In genomic region chr13:73465156-73465555, GRCm38 (mm10) we compare ENCODE assay signal across 27 mouse cellular contexts. TPM values are rescaled to one million over a fixed set of nuclear protein-coding genes. Genes with fewer than 3 reads are reported as not detected.
DNase-seq lines count a peak whose midpoint lies in the region; ATAC-seq lines count a peak whose summit lies in the region.
"Had no signal": no experiment of that assay in that cellular context is flagged by ENCODE, and none has a peak within 500 bp of the region (broad histone marks: within the 10 kb centered on the region; RNA-seq: fewer than 3 reads in every experiment).

No protein-coding gene starts in this region.

- H3K27me3 ChIP-seq in hindbrain, embryonic 13.5 days = no peaks in the 10 kb centered on the region
- no peaks in the 10 kb centered on the region for H3K27me3 ChIP-seq in hindbrain, embryonic 16.5 days (replicated peaks; ENCODE audit: control insufficient read depth, insufficient read depth, low read length)
- no peaks in the 10 kb centered on the region for H3K27me3 ChIP-seq in liver, embryonic 15.5 days
- H3K27me3 ChIP-seq in splenic B cell, adult 2 months (ENCODE audit: control insufficient read depth, insufficient read depth, low read length, poor library complexity, severe bottlenecking) = no peaks in the 10 kb centered on the region
- H3K27me3 ChIP-seq: CH12.LX; embryonic facial prominence, embryonic 13.5 days; forebrain, embryonic 13.5 days; heart, embryonic 13.5 days; hindbrain, embryonic 12.5 days; neural tube, embryonic 12.5 days had no signal

- H3K4me1 ChIP-seq in hindbrain, embryonic 13.5 days (replicated peaks) = peaks cover 32% of the 10 kb centered on the region
- peaks cover 20% of the 10 kb centered on the region for H3K4me1 ChIP-seq in hindbrain, embryonic 16.5 days (ENCODE audit: control insufficient read depth, insufficient read depth, low read depth, low read length)
- H3K4me1 ChIP-seq in liver, embryonic 15.5 days (replicated peaks) = peaks cover 47% of the 10 kb centered on the region

- H3K9ac ChIP-seq in hindbrain, embryonic 13.5 days = no peak overlapping the region
- H3K9ac ChIP-seq in hindbrain, embryonic 16.5 days (ENCODE audit: low read depth, low read length) = no peak overlapping the region
- H3K9ac ChIP-seq in liver, embryonic 15.5 days = no peak overlapping the region
- H3K9ac ChIP-seq: embryonic facial prominence, embryonic 13.5 days; forebrain, embryonic 13.5 days; heart, embryonic 13.5 days; hindbrain, embryonic 12.5 days; neural tube, embryonic 12.5 days had no signal

- ATAC-seq in hindbrain, embryonic 13.5 days (ENCODE audit: low FRiP score) = no peak
- no peak for ATAC-seq in hindbrain, embryonic 16.5 days
- no peak for ATAC-seq in liver, embryonic 15.5 days (ENCODE audit: insufficient read depth)
- ATAC-seq: forebrain, embryonic 13.5 days; inflammation-experienced regulatory T-cells, adult 6 months had no signal

- DNase-seq in liver (no peak), R1 (ENCODE audit: low read depth, low spot score) (peak; percentile 52)
- peak; percentile 62 for DNase-seq in splenic B cell, adult 2 months (ENCODE audit: low read depth, low spot score)
- no peak for DNase-seq in frontal cortex, adult 2 months (ENCODE audit: extremely low spot score in 1 of 2, low spot score in 1 of 2)
- DNase-seq: adrenal gland, postnatal 10 days; cerebellum, adult 18-20 months; cerebellum, postnatal 36 days; embryo, embryonic 11 days; gastrocnemius, postnatal 10 days; heart, postnatal 14 days; kidney, adult 8-10 months; kidney, postnatal 25 days; lung, postnatal 4 days; midbrain, embryonic 14.5 days; right cerebral cortex, adult 18-20 months; right cerebral cortex, postnatal 4 days had no signal

- no peaks in the 10 kb centered on the region for H3K9me3 ChIP-seq in hindbrain, embryonic 13.5 days
- no peaks in the 10 kb centered on the region for H3K9me3 ChIP-seq in hindbrain, embryonic 16.5 days (ENCODE audit: control insufficient read depth, low read length)
- H3K9me3 ChIP-seq in liver, embryonic 15.5 days (replicated peaks) = no peaks in the 10 kb centered on the region
- H3K9me3 ChIP-seq: embryonic facial prominence, embryonic 13.5 days; forebrain, embryonic 13.5 days; heart, embryonic 13.5 days; hindbrain, embryonic 12.5 days; neural tube, embryonic 12.5 days had no signal

- peak overlapping the region; percentile 62; the same call in 1 of the 2 replicates for H3K27ac ChIP-seq in hindbrain, embryonic 13.5 days
- no peak overlapping the region for H3K27ac ChIP-seq in hindbrain, embryonic 16.5 days (ENCODE audit: low read depth, low read length)
- 0 out of 2 replicates have a peak overlapping the region, but pooled peaks have one; percentile 10 for H3K27ac ChIP-seq in liver, embryonic 15.5 days (replicated peaks)
- H3K27ac ChIP-seq: embryonic facial prominence, embryonic 13.5 days; forebrain, embryonic 13.5 days; left cerebral cortex, adult 2 months; neural tube, embryonic 12.5 days had no signal

- H3K36me3 ChIP-seq in hindbrain, embryonic 13.5 days = no peaks in the 10 kb centered on the region
- no peaks in the 10 kb centered on the region for H3K36me3 ChIP-seq in hindbrain, embryonic 16.5 days (ENCODE audit: control insufficient read depth, insufficient read depth, low read length)
- H3K36me3 ChIP-seq in liver, embryonic 15.5 days (replicated peaks) = peaks cover 7% of the 10 kb centered on the region
- no peaks in the 10 kb centered on the region for H3K36me3 ChIP-seq in splenic B cell, adult 2 months (ENCODE audit: control insufficient read depth, insufficient read depth, low read length, poor library complexity, severe bottlenecking)
- H3K36me3 ChIP-seq: embryonic facial prominence, embryonic 13.5 days; heart, embryonic 13.5 days; hindbrain, embryonic 12.5 days; neural tube, embryonic 12.5 days had no signal

- 60% methylated on average over 2 of the region's 2 CpGs for WGBS in hindbrain, embryonic 13.5 days
- 50% methylated on average over 2 of the region's 2 CpGs for WGBS in hindbrain, embryonic 16.5 days
- WGBS in liver, embryonic 15.5 days (ENCODE audit: insufficient replicate concordance) = 23% methylated on average over 2 of the region's 2 CpGs

- H3K4me2 ChIP-seq in hindbrain, embryonic 13.5 days = no peak overlapping the region
- no peak overlapping the region for H3K4me2 ChIP-seq in hindbrain, embryonic 16.5 days (ENCODE audit: low read length)
- H3K4me2 ChIP-seq in liver, embryonic 15.5 days = no peak overlapping the region
- H3K4me2 ChIP-seq: embryonic facial prominence, embryonic 13.5 days; forebrain, embryonic 13.5 days; heart, embryonic 13.5 days; hindbrain, embryonic 12.5 days; neural tube, embryonic 12.5 days had no signal

- H3K4me3 ChIP-seq in hindbrain, embryonic 13.5 days = no peak overlapping the region
- H3K4me3 ChIP-seq in hindbrain, embryonic 16.5 days (ENCODE audit: low read length) = no peak overlapping the region
- H3K4me3 ChIP-seq in liver, embryonic 15.5 days (replicated peaks) = no peak overlapping the region
- H3K4me3 ChIP-seq: embryonic facial prominence, embryonic 13.5 days; forebrain, embryonic 13.5 days; heart, embryonic 13.5 days; hindbrain, embryonic 12.5 days; left cerebral cortex, adult 2 months; neural tube, embryonic 12.5 days had no signal

RNA-seq across cellular contexts. Expression of gene Lpcat1, which starts 1.8 kb away (rescaled TPM):
- polyA plus RNA-seq in hindbrain, embryonic 13.5 days (2015; fragmentation: Nextera tagmentation; extraction: Ambion mirVana) = 57.0 and 59.6 TPM in 2 replicates
- polyA plus RNA-seq in hindbrain, embryonic 16.5 days (2015; fragmentation: Nextera tagmentation; extraction: Ambion mirVana) = 71.6 and 72.9 TPM in 2 replicates
- 73.8 and 78.2 TPM in 2 replicates for polyA plus RNA-seq in liver, embryonic 15.5 days (2015; fragmentation: Nextera tagmentation; extraction: Ambion mirVana)
- 33.4 and 44.2 TPM in 2 replicates for polyA plus RNA-seq in frontal cortex, adult 2 months (2012; rRNA removed)

Comparison
In these comparisons a context has a peak if more than half of its experiments do, and no peak if none do; other contexts are left out.
1. DNase-seq: peak in R1 (single experiment) and splenic B cell, adult 2 months (single experiment); none in liver (single experiment) and frontal cortex, adult 2 months (0 of 2).